Mouse (Mus musculus) forebrain, embryonic 15.5 days (tissue): ENCODE measurements around the gene A730049H05Rik. TPM values are rescaled to one million over a fixed set of nuclear protein-coding genes. Genes with fewer than 3 reads are reported as not detected.

Experiments
- ATAC-seq: fragments of 200-750 bp; cut with Nextera tagmentation; replicated peaks from 2 replicates; pipeline ENCODE4 v1.8.0; 2017; ENCODE audit warnings: mild to moderate bottlenecking, moderate TSS enrichment, moderate library complexity
- H3K27ac ChIP-seq: fragments of 300-500 bp; sonication (generic); replicated peaks from 2 replicates; pipeline ENCODE4 v1.5.1; 2015; ENCODE audit warnings: mild to moderate bottlenecking, inconsistent platforms
- H3K27me3 ChIP-seq: fragments of 300-500 bp; sonication (generic); 2 replicates; pipeline ENCODE4 v1.6.1; 2015; ENCODE audit warnings: inconsistent platforms
- H3K36me3 ChIP-seq: fragments of 300-500 bp; sonication (generic); 2 replicates; pipeline ENCODE4 v1.6.1; 2015; ENCODE audit warnings: mild to moderate bottlenecking, inconsistent platforms
- H3K4me1 ChIP-seq: fragments of 300-500 bp; sonication (generic); 2 replicates; pipeline ENCODE4 v1.6.1; 2015; ENCODE audit warnings: inconsistent platforms
- H3K4me2 ChIP-seq: fragments of 300-500 bp; sonication (generic); replicated peaks from 2 replicates; pipeline ENCODE4 v1.6.1; 2015; ENCODE audit warnings: mild to moderate bottlenecking, inconsistent platforms
- H3K4me3 ChIP-seq: fragments of 300-500 bp; sonication (generic); 2 replicates; pipeline ENCODE4 v1.5.1; 2015; ENCODE audit warnings: mild to moderate bottlenecking, inconsistent platforms
- H3K9ac ChIP-seq: fragments of 300-500 bp; sonication (generic); replicated peaks from 2 replicates; pipeline ENCODE4 v1.6.1; 2015; ENCODE audit warnings: mild to moderate bottlenecking, inconsistent platforms
- H3K9me3 ChIP-seq: fragments of 300-500 bp; sonication (generic); 2 replicates; pipeline ENCODE4 v1.6.1; 2016; ENCODE audit warnings: inconsistent platforms
- WGBS: fragments of 180-500 bp; shearing (Covaris S2); methylation state at CpG from one replicate; pipeline ENCODE4 v1.1.7; 2015; ENCODE audit warnings: mixed read lengths; 5-methylcytosine and 5-hydroxymethylcytosine counted together
- polyA plus RNA-seq: library from polyadenylated mRNA; unstranded; fragments of >200 nt; fragmentation: Nextera tagmentation; extraction: Ambion mirVana; gene quantifications from 2 replicates; pipeline ENCODE4 v1.2.1, GENCODE M21; 2015

Gene A730049H05Rik
- polyA plus RNA-seq, 1 experiment from 2014 or later, result 0.41 TPM

GRCm38 (mm10) chr6:92891535-92891934, 75.3 kb downstream of the A730049H05Rik start:
- no peaks in the 10 kb centered on the region for H3K27me3 ChIP-seq
- H3K4me2 ChIP-seq, result no peak overlapping the region
- 81% methylated on average over 1 of the region's 1 CpGs for WGBS
- H3K9me3 ChIP-seq, result no peaks in the 10 kb centered on the region
- no peak overlapping the region for H3K27ac ChIP-seq
- no peak for ATAC-seq
- H3K36me3 ChIP-seq, result no peaks in the 10 kb centered on the region
- H3K9ac ChIP-seq, result no peak overlapping the region
- H3K4me1 ChIP-seq, result no peaks in the 10 kb centered on the region
- H3K4me3 ChIP-seq, result no peak overlapping the region

Other genes starting within 250 kb of the A730049H05Rik start
- gene Prickle2, start 110.3 kb upstream of the A730049H05Rik start, polyA plus RNA-seq, result 8.3 and 9.1 TPM in 2 replicates
- not detected in 2 replicates for gene Gm15737, start 52.9 kb downstream of the A730049H05Rik start, polyA plus RNA-seq
- gene Adamts9, start 127.0 kb downstream of the A730049H05Rik start, polyA plus RNA-seq, result 0.73 and 1.0 TPM in 2 replicates